Mouse (Mus musculus): ENCODE measurements around the gene Maco1. TPM values are rescaled to one million over a fixed set of nuclear protein-coding genes. Genes with fewer than 3 reads are reported as not detected.

Gene Maco1
- polyA plus RNA-seq, 1 experiment from 2014 or later: 21.7 TPM

DNA sequence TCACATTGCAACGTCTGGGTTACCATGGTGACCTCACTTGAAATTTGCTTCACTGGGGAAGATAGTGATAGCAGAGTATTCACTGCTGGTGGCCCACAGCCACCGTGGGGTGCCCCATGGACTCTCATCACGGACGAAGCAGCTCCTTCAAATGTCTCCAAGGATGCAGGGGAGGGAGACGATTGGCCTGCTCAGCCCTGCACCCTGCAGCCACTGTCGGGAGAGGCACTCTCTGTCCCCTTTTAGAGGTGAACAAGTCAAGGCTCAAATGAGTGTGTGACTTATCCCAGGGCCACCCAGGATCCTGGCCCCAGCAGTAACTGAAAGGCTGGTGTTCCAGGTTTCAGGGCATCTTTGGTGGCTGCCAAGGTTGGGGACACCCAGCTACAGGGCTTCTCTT is 61.4 kb downstream of the Maco1 start:
- Histone ChIP-seq H3K27ac (no peak overlapping the region), H3K36me3 (ENCODE audit: inconsistent target) (no peaks in the 10 kb centered on the region), H3K4me3 (ENCODE audit: inconsistent target) (no peak overlapping the region), H3K79me2 (ENCODE audit: inconsistent target) (no peaks in the 10 kb centered on the region)
- 85% methylated on average over 6 of the region's 6 CpGs for WGBS (ENCODE audit: missing documents)

DNA sequence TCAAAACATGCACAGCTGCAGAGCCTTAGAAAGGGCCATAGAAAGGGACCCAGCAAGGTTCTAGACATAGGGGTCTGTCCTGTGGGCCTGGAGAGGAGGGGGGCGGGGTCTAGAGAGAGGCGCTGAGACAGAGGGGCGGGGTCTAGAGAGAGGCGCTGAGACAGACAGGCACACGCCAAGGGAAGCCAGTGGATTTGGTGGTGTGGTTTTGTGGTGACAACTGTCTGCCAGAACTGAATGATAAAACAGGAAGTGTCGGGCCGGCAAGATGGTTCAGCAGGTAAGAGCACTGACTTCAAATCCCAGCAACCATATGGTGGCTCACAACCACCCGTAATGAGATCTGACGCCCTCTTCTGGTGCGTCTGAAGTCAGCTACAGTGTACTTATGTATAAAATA is 66.2 kb downstream of the Maco1 start:
- WGBS (ENCODE audit: missing documents): 16% methylated on average over 10 of the region's 10 CpGs
- Histone ChIP-seq H3K36me3 (ENCODE audit: inconsistent target) (no peaks in the 10 kb centered on the region), H3K27ac (no peak overlapping the region), H3K4me3 (ENCODE audit: inconsistent target) (no peak overlapping the region), H3K79me2 (ENCODE audit: inconsistent target) (no peaks in the 10 kb centered on the region)

DNA sequence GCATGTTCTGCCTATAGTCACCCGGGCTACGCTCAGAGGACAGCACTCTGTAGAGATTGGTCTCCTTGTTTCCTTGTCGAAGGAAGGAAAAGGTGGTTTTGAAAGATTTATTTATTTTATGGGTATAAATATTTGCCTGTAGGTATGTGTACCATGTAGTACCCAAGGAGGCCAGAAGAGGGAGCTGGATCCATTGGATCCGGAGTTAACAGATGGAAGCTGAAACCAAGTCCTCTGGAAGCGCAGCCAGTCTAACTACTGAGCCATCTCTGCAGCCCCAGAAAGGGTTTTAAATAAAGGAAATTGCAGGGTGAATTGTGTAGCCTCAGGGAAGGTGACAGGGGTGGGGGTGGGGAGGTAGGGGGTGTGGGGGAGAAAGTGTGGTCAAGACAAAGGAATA is 68.4 kb downstream of the Maco1 start:
- Histone ChIP-seq H3K36me3 (ENCODE audit: inconsistent target) (no peaks in the 10 kb centered on the region), H3K27ac (no peak overlapping the region), H3K4me3 (ENCODE audit: inconsistent target) (no peak overlapping the region), H3K79me2 (ENCODE audit: inconsistent target) (no peaks in the 10 kb centered on the region)
- 72% methylated on average over 5 of the region's 5 CpGs for WGBS (ENCODE audit: missing documents)

DNA sequence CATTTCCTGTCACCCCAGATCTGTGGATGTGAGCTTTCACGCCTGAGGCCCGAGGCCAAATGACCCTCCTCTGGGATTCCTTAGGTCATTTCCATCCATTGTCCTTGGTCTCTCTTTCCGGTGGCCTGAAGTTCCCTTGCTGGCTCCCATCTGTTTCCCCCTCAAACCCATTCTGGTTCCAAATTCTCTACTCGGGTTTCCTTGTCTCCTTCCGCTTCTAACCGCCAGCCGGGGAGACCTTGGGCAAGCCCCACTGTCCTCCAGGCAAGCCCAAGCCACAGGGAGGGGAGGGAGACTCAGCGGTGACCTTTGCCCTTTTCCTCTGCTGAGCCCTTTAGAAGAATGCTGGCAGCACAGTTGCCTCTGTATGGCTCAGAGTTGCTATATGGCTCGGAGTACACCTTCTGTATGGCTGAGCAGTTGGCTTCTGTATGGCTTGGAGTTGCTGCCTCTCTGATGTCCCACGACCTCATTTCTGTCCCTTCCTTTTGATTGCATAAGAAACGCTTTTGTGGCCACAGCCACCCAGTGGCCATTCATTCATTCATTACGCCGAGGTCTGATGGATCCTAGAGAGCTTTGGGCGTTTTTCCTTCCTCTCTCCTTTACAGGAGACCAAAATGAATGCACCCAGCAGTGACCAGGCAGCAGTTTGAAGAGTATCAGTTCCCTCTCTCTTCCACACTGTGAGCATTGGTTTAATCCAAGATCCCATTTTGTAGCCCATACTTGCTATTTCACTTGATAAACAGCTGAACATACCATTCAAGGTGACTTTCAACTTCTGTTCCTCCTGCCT is 73.8 kb downstream of the Maco1 start:
- peak overlapping the region; percentile 32; the same call in 1 of the 2 replicates for H3K27ac ChIP-seq
- no peaks in the 10 kb centered on the region for H3K36me3 ChIP-seq (ENCODE audit: inconsistent target)
- H3K79me2 ChIP-seq (ENCODE audit: inconsistent target): no peaks in the 10 kb centered on the region
- H3K4me3 ChIP-seq (ENCODE audit: inconsistent target): no peak overlapping the region
- WGBS (ENCODE audit: missing documents): 18% methylated on average over 13 of the region's 14 CpGs

DNA sequence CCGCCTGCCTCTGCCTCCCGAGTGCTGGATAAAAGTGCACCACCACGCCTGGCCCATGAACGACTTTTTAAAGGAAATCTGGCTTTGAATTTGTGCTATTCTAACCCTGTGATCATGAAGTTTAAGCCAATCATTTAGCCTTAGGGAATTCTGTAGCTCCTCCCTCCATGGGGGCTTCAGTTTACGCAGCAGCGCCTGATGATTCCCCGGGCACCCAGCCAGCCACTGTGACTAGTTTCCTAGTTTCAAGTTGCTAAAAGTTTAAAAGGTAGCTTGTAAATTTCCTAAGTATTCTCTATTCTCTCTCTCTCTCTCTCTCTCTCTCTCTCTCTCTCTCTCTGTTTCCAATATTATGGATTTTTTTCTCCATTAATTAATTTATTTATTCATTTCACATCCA is 76.9 kb downstream of the Maco1 start:
- H3K79me2 ChIP-seq (ENCODE audit: inconsistent target): no peaks in the 10 kb centered on the region
- no peak overlapping the region for H3K27ac ChIP-seq
- 76% methylated on average over 7 of the region's 7 CpGs for WGBS (ENCODE audit: missing documents)
- H3K4me3 ChIP-seq (ENCODE audit: inconsistent target): no peak overlapping the region
- H3K36me3 ChIP-seq (ENCODE audit: inconsistent target): no peaks in the 10 kb centered on the region

DNA sequence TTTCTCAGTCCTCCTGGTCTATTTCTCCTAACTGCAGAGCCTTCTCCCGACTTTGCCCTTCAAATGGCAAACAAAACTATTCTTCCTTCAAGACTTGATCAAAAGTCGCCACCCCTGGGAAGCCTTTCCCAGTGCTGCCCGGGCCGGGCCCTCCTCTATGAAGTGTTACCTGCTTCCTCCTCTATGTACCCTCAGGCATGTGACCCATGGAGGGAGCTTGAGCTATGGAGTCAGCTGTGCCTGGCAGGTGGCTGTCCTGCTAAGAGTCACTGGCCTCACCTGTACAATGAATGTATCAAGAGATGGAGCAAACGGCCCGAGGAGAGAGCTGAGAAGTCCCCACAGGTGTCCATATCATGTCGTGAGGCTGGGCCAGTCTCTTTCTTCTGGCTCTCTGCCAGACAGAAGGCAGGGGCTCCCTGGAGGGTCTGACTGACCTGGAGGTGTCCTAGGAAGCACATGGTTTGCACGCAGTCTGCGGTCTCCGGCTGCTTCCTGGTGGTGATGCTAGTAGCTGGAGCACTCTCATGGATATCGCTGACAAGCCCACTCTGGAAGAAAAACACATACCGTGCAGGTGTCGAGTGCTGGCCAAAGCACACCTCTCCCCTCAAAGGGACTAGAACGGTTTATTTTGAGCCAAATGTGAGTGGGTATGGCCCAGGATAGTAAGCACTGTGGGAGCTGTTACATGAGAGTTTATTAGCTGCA is 77.8 kb downstream of the Maco1 start:
- no peaks in the 10 kb centered on the region for H3K79me2 ChIP-seq (ENCODE audit: inconsistent target)
- 67% methylated on average over 14 of the region's 14 CpGs for WGBS (ENCODE audit: missing documents)

DNA sequence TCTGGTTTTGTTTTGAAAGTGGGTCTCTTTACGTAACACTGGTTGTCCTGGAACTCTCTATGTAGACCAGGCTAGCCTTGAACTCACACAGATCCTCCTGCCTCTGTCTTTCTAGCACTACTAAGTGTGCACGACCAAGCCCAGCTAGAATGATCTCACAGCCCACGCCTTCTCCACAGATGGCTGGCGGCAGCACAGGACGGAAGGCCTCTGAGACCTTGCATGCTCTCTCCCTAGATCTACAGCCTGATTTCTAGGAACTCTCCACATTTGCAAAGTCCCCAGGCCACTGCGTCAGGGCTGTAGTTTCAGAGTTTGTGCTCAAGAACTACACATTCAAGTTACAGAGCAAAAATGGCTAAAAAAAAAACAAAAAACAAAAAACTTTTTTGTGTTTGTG is 79.0 kb downstream of the Maco1 start:
- no peak overlapping the region for H3K4me3 ChIP-seq (ENCODE audit: inconsistent target)
- 89% methylated on average over 6 of the region's 6 CpGs for WGBS (ENCODE audit: missing documents)

More for the DNA sequence above, 77.8 kb downstream of the Maco1 start:
- H3K27ac ChIP-seq: no peak overlapping the region
- no peak overlapping the region for H3K4me3 ChIP-seq (ENCODE audit: inconsistent target)
- no peaks in the 10 kb centered on the region for H3K36me3 ChIP-seq (ENCODE audit: inconsistent target)

DNA sequence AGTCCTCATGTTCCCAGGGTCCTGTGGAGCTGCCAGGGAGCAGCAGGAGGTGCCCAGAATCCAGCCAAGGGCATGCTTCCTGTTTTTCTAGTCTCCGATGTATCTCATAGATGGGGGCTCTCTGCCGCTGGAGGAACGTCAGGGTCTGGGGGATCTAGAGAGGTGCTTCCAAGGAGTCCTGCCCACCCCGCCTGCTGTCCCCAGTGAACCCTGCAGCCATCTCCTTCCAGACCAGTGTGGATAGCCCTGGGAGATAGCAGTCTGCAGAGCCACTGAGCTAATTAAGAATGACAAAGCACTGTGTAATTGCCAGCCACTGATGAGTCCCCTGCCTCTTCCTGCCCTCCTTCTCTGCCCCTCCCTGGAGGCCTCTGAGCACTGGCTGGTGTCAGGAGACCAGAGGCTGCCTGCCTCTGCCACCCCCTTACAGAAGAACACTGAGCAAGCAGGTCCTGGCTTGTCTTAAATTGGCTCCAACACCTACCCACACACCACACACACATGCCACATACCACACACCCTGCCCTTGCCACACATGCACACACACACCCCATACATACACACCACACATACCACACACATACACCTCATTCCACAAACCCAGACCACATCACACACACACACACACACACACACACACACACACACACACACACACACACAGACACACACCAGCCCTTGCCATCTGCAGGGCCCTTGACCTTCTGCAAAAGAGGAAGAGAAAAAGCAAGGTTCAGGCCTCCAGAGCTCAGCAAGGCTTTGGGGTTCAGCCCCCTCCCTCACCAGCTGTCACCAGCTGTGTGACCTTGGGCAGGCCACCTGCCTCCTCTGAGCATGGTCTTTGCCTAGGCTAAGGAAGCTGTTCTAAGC is 80.1 kb downstream of the Maco1 start:
- Histone ChIP-seq H3K79me2 (ENCODE audit: inconsistent target) (no peaks in the 10 kb centered on the region), H3K27ac (peak overlapping the region; percentile 52), H3K36me3 (ENCODE audit: inconsistent target) (no peaks in the 10 kb centered on the region), H3K4me3 (ENCODE audit: inconsistent target) (no peak overlapping the region)
- 13% methylated on average over 4 of the region's 4 CpGs for WGBS (ENCODE audit: missing documents)

More for the DNA sequence above, 79.0 kb downstream of the Maco1 start:
- no peak overlapping the region for H3K27ac ChIP-seq
- no peaks in the 10 kb centered on the region for H3K36me3 ChIP-seq (ENCODE audit: inconsistent target)
- H3K79me2 ChIP-seq (ENCODE audit: inconsistent target): no peaks in the 10 kb centered on the region

DNA sequence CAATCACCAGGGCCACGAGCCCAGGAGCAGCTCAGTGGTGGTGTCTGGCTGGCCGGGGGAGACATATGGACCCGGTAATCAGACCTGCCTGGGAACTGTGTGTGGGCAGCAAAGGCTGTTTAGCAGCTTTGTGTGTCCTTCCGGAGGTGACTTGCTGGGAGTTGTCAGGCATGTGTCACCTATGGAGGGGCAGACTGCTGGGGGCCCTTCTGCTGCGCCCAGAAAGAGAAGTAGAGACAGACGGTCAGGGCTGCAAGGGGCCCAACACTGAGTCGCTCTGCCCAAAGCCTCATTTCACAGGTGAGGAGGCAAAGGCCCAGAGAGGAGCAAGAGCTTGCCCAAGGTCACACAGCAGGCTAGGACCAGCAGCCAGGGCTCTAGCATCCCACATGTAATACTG is 83.3 kb downstream of the Maco1 start:
- H3K4me3 ChIP-seq (ENCODE audit: inconsistent target): no peak overlapping the region
- H3K79me2 ChIP-seq (ENCODE audit: inconsistent target): peaks cover 27% of the 10 kb centered on the region
- H3K36me3 ChIP-seq (ENCODE audit: inconsistent target): no peaks in the 10 kb centered on the region
- no peak overlapping the region for H3K27ac ChIP-seq
- 93% methylated on average over 4 of the region's 7 CpGs for WGBS (ENCODE audit: missing documents)

DNA sequence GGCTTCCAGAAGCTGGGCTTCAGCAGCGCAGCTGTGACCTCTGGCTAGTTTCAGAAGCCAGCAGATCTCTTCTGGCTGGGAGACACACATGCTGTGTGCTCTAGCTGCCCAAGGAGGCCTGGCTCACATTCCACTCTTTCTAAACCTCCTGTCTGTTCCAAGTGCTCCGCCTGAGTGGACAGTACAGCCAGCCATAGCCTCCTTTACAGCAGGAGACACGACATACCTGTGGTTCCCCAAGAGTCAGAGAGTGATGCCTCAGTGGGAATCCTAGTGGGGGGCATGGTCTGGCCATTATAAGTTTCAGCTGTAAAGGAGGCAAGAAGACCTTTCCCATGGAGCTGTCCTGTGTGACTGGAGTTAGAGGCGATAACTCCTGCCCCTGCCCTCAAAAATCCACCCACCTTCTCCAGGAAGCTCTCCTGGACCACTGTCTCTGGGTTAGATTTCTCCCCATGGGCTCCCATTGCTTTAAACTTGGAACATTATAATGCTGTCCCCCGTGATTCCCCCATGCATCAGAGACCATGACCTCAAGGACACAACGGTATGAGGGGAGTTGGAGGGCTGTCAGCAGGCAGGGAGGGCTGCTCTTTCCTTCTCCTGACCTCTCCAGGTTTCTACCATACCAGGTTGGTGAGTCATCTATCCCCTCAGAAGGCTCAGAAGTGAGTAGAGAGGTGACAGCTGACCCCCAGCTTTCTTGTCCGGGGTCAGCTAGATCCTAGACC is 83.9 kb downstream of the Maco1 start:
- Histone ChIP-seq H3K36me3 (ENCODE audit: inconsistent target) (no peaks in the 10 kb centered on the region), H3K4me3 (ENCODE audit: inconsistent target) (no peak overlapping the region)
- WGBS (ENCODE audit: missing documents): 91% methylated on average over 6 of the region's 7 CpGs

DNA sequence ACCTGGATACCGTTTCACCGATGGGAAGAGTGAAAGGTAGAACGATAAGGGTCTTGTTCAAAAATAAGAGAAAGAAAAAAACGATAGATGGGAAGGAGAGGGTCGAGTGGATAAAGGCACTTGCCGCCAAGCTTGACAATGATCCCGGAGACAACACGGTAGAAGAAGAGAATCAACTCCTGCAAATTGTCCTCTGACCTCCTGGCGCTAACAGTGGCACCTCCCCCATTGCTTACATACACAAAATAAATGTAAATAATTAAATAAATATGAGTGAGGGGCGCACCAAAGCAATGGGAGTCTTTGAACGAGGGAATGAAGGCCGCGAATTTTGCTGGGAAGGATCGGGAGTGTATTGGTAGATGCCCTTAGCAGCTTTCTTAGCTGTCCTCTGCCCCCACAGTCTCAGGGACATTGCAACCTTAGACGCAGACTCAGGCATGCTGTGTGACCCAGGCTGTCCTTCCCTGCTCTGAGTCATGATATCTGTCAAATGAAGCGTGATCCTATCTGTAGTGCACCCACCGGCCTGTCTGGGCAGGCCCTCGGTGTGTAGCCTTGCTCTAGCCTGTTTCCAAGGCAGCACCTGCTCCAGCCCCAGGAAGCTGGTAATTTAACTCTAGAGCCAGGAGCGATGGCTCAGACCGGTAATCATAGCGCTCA is 84.8 kb downstream of the Maco1 start:
- Histone ChIP-seq H3K36me3 (ENCODE audit: inconsistent target) (no peaks in the 10 kb centered on the region), H3K27ac (0 out of 2 replicates have a peak overlapping the region, but pooled peaks have one; percentile 13), H3K4me3 (ENCODE audit: inconsistent target) (peak overlapping the region; percentile 36), H3K79me2 (ENCODE audit: inconsistent target) (peaks cover 42% of the 10 kb centered on the region)
- WGBS (ENCODE audit: missing documents): 29% methylated on average over 21 of the region's 21 CpGs

More for the DNA sequence above, 83.9 kb downstream of the Maco1 start:
- peaks cover 33% of the 10 kb centered on the region for H3K79me2 ChIP-seq (ENCODE audit: inconsistent target)
- no peak overlapping the region for H3K27ac ChIP-seq

DNA sequence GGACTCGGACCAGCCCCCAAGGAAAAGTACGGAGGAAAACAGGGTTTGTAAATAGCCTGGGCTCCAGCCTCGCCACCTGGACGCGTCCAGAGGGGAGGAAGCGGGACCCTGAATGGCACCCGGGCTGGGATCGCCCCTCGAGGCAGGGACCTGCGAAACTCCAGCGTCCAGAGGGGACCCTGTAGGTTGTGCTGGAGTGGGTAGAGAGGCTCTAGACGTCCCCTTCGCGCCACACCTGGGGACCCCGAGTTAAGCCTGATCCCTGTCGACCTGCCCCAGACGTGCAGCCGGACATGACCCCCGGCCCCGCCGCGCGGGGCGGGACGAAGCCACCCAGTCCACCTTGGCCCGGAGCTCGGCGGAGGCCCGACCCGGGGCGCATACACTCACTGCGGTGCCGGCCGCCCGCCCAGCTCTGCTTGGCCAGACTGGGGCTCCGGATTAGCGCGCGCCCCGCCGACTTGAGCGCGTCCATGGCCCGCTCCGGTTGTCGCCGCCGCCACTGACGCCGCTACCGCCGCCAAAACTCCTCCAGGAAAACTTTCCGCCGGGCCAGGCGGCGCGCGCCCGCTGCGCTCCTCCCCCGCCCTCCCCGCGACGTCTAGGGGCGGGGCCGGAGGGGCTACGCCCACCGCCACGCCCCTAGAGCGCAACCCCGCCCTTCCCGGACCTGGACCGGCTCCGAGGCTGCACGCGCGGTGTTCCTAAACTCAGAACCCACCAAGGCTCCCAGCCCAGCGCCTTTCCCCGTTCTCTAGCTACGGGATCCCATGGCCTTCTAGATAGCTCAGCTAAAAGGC is 85.5 kb downstream of the Maco1 start, which contains the start of gene Ldlrap1:
Gene Ldlrap1, minus strand, starts transcription at position 599 of the 800 bp plus-strand sequence.
- peak within 1 kb of the TSS; percentile 91 for H3K4me3 ChIP-seq (ENCODE audit: inconsistent target)
- H3K27ac ChIP-seq: peak within 1 kb of the TSS; percentile 65
- peaks cover 49% of the 10 kb centered on the region for H3K79me2 ChIP-seq (ENCODE audit: inconsistent target)
- H3K36me3 ChIP-seq (ENCODE audit: inconsistent target): no peaks in the 10 kb centered on the region
- 0% methylated on average over 78 of the region's 80 CpGs for WGBS (ENCODE audit: missing documents)

DNA sequence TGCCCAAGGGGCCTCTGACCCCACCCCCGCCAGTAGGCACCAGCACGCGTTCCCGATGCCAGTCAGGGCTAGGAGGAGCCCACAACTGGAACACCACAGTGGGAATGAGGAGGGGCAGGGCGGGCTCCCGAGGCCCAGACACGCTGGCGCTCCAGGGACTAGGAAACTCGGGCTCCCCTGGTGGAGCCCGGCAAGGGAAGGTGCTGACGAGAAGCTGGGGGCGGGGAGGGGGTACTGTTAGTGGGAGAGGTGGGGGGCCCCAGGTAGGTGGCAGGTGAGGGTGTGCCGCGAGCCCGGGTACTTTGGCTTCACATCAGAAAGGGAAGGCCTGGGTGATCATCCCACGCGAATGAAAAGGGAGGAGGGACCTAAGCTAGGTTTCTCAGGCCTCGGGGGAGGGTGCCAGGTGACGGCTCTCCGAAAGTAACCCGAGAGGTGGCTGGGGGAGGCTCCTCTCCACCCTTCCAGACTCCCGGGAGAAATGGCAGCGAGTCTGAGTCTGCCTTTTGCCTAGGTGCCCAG is 86.2 kb downstream of the Maco1 start:
- no peaks in the 10 kb centered on the region for H3K36me3 ChIP-seq (ENCODE audit: inconsistent target)
- peak overlapping the region; percentile 91 for H3K4me3 ChIP-seq (ENCODE audit: inconsistent target)
- H3K79me2 ChIP-seq (ENCODE audit: inconsistent target): peaks cover 49% of the 10 kb centered on the region
- H3K27ac ChIP-seq: peak overlapping the region; percentile 65
- WGBS (ENCODE audit: missing documents): 2% methylated on average over 21 of the region's 23 CpGs

Measured in macrophage (primary cell).